Mouse (Mus musculus): Measurements from ENCODE around the gene Snx29.

Snx29 gene

DNA sequence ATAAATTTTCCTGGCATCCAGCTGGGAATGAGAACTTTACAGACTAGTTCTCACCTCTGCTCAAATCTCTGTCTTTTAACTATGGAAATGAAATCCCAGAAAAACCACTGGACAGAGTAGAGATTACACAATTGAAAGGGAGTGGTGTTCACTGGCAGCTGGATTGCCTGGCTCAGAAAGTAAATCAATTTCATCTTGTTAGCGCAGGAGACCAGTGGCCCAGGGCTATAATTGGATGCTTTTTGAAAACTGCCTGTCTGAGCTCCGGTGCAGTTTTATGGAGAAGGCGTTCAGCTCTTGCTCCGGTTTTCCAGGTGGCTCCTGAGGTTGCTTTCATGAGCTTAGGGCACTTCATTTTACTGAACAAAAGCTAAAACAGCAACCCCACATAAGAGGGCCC is 371.7 kb downstream of the Snx29 start:
- DNase-seq = no peak

DNA sequence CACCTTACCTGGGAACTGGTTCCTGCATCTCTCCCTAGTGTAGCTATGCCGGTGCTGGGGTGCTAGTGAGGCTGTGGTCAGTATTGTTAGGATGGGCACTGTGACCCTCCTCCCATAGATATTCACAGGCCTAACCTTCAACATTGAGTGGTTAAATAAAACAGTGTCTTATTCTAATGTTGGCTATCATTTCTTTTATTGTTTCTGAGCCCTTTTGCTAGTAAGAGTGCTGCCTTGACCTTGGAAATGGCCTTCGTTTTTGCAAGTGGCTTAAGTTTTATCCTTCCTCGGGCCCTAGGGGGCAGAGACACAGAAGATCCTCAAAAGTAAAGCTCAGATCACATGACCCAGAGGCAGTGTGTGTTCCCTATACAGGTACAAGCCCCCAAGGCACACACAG is 374.1 kb downstream of the Snx29 start:
- DNase-seq = no peak

DNA sequence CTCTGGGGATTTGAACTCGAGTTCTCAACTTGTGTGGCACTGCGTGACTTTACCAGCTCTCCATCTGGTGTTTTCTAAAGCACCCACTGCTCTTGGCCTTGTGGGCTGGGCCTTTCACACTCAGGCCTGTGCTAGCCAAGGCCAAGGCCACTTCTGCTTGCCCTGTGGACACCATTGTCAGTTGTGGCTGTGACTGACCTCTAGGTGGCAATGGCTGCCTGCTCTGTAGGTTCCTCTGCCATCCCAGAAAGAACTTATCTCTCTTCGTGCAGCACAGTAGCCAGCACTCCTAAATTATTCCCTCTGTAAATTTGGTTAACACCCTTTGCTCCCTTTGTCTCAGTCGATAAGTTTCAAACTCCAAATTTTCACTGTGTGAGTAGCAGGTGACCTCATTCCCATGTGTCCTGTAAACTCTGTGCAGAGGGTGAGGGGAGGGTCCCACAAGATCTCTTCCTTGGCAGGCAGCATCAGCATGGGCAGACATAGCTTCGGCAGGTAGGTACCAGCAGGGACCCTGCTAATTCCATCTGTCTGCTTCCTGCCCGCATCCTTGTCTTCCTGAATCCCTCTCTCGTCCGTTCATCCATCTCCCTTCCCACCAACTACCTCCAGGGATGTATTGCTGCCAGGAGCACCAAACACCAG is 375.1 kb downstream of the Snx29 start:
- DNase-seq = peak; percentile 37

DNA sequence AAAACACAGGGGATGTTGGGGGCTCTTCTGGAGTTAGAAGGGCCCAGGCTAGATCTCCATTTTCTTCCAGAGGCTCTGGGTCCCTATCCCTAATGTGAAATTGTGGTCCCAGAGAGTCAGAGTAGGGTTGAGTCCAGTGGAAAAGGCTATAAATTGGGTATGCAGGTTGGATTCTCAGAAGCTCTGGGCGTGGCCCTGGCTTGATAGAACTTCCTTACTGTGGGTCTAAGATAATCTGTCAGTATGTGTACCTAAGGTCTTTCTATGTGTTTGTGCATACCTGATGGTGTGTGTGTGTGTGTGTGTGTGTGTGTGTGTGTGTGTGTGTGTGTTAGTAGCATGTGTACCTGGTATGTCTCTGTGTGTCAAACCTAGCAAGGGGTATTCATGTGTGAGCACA is 378.9 kb downstream of the Snx29 start:
- DNase-seq = peak; percentile 21

DNA sequence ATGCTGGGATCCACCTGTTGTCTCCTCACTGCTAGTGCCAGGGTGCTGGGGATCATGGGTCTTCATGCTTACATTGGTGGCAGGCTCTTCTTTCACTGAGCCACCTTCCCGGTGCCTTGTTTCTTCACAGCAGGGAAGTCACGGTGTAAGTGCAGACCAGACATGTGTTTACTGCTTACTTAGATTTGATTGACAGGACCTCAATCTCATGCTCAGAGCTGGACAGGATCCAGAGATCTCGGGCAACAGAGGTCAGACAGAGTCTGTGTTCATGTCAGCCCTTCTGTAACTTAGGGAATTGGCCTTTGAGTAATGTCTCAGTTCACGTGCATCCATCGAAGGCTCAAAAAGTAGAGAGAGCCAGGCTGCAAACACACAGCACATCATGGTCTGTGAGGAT is 381.4 kb downstream of the Snx29 start:
- DNase-seq = no peak

DNA sequence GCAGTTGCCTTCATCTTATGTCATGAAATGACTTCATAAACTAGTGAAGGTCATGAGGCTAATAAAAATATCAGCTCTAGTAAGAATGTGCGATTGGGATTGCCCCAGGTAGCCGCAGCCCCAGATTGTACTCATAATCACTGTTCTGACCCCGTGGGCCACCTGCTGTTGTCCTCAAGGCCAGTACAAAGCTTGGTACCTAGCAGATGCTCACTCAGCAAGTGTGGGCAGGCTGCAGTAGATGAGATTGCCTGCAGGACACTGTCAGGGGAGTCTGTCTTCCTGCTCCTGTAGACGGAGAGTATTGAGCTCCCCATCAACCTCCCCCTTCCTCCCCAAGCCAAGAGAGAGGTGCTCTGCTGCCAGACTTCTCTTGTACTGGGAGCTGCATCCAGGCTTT is 382.7 kb downstream of the Snx29 start:
- DNase-seq = no peak

DNA sequence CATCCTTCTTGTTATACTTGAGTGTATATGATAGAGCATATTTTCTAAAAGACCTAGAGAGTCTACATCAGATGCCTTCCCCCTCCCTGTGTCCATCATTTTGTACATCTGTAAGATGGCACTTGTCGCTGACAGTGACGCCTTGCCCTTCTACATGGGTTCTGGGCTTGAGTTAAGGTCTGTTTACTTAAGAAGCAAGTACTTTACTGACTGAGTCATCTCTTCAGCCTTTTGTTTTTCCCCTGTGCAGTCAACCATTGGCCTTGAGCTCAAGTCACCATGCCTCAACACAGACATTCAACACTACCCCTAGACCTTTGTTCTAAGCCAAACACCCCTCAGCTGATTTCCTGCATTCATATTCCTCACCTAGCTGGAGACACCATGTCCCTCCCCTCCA is 385.4 kb downstream of the Snx29 start:
- DNase-seq = no peak

DNA sequence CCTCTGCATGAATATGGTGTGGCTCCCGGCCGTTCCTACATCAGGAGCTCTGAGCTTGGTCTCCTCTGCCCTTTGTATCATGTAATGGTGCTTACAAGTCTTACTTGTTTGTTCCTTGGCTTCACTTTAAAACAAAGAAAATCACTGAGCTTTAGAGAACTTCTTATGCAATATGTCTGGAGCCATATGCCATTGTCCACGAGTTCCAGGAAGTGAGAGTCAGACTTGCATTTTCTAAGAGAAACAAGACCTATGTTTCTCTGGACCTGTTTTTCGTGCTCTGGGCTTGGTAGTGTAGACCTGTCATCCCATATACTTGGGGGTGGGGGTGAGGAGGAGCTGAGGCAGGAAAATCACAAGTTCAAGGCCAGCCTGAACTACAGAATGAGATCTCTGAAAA is 386.7 kb downstream of the Snx29 start:
- no peak for DNase-seq

DNA sequence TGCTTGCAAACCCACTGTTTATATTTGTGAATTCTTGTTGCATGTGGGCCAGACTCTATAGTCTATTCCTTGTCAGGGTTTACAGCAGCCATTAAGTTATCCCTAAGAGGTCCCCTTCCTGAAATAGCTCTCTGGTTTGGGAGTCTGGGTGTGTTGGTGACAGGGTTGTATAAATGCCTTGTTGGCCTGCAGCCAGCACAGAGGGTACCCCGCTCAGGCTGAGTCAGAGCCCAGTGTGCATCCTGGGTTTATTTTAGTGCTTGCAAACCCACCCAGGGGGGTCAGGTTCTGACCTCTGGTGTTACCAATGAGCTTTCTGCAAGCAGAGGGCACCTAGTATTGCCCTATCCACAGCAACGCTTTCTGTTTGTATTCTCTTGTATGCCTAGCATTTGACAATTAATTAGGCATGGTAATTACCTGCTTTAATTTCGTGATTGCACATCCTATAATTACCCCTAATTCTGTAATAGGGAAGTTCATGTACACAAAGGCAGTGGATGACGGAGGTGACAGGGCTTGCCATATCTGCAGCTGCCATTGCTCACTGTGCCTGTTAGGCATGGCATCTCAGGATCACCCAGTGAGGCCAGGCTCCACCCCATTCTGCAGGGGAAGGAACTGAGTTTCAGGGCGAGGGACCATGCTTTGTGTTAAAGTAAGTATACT is 387.4 kb downstream of the Snx29 start:
- DNase-seq = no peak

DNA sequence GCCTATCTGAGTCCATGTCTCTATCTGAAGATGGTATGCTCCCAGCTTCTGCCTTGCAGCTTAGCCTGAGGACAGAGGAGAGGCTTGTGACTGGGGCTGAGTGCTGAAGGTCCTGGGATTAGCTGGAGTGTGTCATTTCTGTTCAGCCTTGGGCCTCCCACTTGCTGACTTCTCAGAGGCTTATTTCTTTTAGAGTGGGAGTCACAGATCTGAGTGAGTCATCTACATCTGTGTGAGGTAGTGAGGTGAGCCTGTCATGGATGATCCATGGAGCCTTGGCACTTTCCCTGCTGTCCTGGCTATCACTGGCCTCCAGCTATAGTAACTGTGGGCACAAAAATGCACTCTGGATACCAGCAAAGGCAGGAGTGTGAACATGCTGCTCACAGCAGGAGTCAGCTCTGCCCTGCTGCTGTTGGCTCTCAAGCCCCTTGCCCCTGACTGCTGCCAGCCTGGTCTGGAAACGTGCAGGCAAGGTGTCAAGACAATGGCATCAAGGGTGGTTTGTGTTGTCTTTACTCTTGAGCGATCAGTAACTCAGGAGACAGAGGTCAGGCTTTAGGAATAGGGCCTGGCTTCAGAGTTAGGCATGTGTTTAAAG is 390.7 kb downstream of the Snx29 start:
- DNase-seq = no peak

DNA sequence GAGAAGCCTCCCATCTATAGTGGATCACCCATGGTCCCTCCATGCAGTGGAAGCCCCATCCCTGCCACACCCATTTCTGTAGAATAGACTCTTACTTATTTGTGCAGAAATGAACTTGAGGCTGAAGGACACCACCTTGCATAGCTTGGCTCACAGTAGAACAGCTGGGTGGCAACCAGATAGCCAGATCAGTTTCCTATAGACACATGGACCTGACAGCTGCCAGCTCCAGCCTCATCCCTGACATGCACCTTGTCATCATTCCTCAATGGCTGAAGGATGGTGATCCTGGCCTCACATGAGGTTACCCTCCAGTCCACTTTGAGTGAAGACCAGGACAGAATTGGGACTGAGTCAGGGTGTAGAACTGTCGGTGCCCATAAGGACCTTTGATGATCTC is 394.2 kb downstream of the Snx29 start:
- DNase-seq = no peak

DNA sequence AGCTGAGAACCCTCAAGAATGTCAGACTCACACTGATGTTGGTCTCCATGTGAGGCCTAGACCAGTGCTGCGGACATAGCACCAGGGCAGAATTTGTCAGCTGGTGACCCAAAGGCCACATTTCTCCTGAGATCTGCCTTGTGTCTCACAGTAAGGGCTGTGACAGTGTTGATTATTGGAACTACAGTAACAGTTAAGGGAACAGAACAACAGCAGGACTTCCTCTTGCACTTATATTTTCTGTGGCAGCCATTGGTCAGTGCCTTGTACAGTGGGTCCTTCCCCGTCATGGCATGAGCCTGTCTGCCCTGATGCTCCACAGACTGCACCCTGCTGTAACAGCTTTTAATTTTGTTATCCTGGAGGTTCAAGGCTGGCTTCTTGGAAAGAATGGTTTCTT is 403.2 kb downstream of the Snx29 start:
- no peak for DNase-seq

DNA sequence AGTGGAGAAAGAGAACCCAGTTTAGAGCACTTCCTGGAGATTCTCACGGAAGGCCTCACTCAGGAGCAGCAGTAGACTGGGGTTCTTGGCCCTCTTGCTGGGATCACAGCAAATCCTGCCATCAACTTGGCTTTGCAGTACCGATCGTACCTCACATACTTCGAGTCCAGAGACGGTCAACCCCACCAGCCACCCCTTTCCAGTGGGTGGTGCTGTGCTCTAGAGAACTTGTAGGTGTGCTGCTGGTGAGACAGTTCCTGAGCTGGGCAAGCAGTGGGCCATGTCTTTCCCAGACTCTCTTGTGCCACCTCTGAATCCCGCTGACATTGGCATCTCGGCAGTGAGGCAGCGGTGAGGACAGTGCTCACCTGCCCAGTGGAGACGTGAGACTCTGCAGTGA is 404.6 kb downstream of the Snx29 start:
- DNase-seq = no peak

DNA sequence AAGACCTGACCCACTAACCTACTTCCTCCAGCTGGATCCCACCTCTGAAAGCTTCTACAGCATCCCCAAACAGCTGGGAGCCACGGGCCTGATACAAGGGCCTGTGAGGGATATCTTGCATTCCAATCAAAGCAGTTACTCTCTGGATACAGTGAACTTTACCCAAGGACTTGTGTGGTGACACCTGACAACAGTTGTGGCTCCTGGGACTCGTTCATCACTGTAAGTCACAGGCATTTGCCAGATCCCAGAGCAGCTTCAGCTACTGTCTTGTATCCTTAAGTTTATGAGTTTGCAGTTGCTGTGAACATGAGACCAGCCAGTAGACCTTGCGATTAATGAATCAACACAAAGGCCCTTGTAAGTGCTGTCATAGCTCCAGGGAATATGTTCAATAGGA is 405.4 kb downstream of the Snx29 start:
- DNase-seq = no peak

DNA sequence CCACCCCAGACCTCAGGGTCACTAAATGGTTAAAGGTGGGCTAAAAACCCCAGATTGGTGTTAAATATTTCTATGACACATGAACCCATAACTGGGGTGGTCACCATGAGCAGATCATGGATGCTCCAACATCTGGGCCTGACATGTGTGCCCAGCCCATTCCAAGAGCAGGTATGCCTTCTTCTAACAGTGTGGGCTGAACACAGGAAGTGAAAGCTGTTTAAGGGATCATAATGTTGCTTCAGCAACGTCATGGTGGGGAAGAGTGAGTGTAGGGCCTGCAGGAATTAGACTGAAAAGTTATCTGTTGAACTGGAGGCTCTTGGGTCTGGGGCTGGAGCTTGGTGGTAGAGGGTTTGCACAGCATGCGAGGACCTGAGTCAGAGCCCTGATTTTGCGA is 405.9 kb downstream of the Snx29 start:
- DNase-seq = no peak

DNA sequence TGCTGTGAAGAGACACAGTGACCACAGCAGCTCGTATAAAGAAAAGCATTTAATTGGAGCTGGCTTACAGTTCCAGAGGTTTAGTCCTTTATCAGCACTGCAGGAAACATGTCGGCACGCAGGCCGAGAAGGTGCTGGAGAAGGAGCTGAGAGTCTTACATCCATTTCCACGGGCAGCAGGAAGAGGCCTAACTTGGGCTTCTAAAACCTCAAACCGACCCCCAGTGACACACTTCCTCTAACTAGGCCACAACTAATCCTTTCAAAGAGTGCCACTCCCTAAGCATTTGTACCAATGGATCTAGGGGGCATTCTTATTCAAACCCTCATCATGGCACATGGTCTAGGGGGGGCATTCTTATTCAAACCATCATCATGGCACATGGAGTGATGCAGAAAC is 406.4 kb downstream of the Snx29 start:
- no peak for DNase-seq

DNA sequence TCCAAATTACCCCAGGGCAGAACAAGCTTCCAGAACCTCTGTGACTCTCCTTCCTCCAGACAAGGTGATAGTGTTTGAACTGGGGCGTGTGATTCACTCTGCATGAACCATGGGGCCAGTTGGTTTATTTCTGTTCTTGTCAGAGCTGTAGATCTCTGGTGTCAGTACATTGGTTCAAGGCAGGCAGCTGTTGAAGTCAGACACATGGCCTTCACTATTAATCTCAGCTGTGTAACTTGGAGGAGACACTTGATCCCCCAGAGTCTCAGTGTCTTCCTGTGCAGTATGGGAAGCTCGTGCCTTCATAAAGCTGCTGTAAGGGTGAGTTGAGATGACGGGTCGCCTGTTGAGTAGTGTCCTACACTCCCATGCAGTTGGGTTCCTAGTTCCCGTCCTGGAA is 407.1 kb downstream of the Snx29 start:
- DNase-seq = no peak

DNA sequence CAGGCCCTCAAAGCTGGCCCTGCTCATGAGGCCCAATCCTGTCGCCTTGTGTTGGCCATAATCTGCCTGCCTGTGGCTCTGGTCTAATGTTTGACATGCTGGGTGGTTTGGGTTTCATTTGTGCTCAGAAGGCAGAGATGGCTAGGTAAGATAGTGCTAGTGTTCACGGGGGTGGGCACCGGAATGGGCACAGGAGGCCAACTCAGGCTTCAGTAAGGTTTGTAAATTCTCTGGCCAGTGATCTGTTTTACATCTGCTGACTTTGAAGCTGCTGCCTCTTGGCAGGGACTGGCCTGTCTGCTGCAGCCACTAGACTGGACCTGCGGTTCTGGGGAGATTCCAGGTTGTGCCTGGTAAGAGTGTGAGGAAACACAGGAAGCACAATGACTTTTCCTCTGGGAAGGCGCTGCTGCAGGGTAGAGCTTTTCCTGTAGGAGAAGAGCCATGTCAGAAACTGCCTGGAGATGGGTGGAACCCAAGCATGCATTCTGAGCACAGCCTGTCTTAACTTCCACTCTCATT is 408.4 kb downstream of the Snx29 start:
- no peak for DNase-seq

DNA sequence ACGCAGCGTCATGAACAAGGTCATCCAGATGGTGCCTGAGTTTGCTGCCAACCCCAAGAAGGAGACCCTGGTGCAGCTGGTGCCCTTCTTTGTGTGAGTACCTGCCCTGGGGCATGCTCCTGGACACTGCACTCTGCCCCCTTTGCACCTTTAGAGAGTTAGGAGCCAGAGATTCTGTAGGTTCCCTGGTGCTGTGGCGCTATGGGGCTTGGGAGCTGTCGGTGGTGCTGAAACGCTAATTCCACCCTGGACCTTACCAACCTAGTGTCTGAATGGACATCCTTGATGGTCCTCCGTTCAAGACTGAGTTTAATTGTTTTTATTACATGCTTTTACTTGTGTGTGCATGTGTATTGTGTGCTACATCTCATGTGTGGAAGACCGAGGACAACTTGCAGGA is 415.6 kb downstream of the Snx29 start:
- peak; percentile 18 for DNase-seq

DNA sequence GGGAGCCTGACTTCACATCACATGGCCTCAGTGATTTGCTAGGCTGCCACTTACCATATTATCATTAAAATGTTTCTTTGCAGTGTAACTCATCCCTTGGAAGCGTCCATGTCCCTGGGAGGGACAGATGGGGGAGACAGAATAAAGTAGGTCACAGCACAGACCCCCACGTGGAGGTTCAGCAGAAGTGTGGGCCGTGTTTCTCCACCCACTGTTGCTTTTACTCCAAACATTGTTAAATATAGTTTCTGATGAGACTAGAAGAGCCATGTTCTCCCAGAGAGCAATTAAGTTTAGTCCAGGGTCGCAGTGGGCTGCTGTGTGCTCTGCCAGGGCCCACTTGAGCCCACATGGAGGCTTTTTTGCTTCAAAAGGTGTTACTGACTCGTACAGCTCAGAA is 419.2 kb downstream of the Snx29 start:
- no peak for DNase-seq

DNA sequence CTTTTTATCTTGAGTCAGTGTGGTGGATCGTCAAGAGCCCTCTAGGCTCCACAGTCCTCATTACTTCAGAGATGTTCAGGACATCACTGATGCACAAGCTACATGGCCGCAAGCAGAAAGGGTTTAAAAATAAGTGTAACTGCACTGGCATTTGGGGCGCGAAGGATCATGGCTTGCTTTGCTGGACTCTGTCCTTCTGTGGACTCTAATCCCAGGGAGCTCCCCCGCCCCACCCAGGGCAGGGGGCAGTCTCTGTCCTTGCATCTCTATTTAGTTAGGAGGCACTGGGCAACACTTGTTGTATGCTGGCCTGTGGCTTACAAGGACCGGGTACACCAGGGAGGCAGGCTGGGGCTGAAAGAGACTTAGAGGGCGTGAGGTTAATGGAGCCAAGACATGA is 419.6 kb downstream of the Snx29 start:
- no peak for DNase-seq

DNA sequence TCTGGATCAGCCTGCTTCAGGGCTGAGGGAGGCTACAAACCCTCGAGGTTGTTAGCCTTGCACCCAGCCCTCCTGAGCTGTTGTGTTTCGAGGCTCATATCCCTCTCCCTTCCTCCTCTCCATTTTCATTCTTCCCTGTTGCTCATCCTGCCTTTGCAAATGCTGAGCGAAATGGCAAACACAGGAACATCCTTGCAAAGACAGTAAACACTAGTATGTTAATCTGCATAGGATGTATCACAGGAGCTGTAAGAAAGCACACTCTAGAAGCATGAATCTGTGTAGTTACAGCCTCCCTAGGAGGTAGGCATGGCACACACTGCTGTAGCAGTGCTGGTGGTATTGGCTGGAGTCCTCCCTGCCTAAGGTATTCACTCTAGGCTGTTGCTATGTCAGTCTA is 420.3 kb downstream of the Snx29 start:
- no peak for DNase-seq

DNA sequence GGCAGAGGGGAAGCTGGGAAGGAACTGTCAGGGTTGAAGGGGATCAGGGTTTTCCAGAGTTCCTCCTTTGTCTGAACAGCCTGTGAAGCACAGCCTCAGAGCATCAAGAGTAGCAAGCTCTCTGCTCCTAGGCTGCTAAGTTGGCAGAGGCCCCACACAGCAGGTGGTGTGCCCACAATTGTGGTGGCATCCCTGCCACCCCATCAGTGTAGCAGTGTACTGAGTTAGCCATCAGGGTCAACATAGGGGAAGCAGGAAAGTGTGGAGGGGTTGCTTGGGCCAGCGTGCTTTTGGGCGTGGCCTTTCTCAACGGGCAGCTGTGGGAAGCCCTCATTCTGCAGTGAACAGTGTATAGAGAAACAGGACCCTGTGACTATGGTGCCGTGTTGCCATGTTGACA is 421.0 kb downstream of the Snx29 start:
- no peak for DNase-seq

DNA sequence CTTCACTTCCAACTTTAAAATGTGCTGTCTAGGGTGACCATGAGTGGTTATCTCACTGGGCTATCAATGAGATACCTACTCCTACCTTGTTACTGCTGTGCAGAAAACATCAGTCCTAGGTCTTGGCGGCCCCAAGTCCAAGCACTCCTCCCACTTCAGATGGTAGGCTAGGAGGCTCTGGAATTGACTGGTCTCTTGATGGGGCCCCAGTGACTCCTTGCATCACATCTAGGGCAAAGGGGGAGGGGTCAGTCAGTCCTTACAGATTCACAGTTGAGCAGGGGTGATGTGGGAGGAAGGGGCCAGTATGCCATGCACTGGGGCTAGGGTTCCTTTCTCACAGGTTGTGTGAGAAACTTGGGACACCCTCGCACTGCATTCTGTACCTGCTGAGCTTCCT is 423.3 kb downstream of the Snx29 start:
- DNase-seq = no peak

DNA sequence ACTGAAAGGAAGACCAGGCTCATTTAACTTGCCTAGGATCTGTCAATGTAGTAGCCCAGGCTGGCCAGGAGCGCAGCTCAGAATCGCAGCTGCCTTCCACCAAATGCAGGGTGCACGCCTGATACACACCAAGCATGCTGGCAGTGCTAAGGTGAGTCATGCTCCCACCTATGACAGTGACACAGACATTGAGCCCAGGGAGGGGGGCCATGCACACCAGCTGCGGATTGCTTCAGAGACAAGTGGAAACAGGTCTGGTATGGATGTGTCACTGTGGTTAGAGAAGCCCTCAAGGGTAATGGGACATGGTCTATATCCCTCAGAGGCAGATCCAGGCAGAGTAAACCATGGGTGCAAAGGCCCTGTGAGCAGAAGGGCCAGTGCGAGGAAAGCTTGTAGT is 425.2 kb downstream of the Snx29 start:
- DNase-seq = no peak
